Mouse (Mus musculus) layer of hippocampus, adult 2 months (tissue): ENCODE data around the gene Hspa12b. TPM values are rescaled to one million over a fixed set of nuclear protein-coding genes. Genes with fewer than 3 reads are reported as not detected.

Experiments used
- DNase-seq, 2 experiments: peaks; one replicate each; pipeline ENCODE4 v3.0.0; 2022; ENCODE audit warnings: low spot score in 2 of 2
- H3K27ac ChIP-seq: fragments of 200-600 bp; 2 replicates; pipeline ENCODE4 v1.8.1; 2022
- H3K4me3 ChIP-seq: fragments of 200-600 bp; 2 replicates; pipeline ENCODE4 v1.8.1; 2022; ENCODE audit warnings: mild to moderate bottlenecking
- CTCF ChIP-seq: fragments of 200-600 bp; conservative IDR thresholded peaks from 2 replicates; pipeline ENCODE4 v1.8.1; 2022; ENCODE audit warnings: antibody characterized with exemption, mild to moderate bottlenecking, moderate library complexity
- total RNA-seq, 2 experiments: library from RNA; stranded (reverse); gene quantifications; 2 replicates each; pipeline ENCODE4 v1.2.3; 2021

Gene Hspa12b
- total RNA-seq, 2 experiments from 2014 or later: 9.1 to 9.5 TPM

DNA sequence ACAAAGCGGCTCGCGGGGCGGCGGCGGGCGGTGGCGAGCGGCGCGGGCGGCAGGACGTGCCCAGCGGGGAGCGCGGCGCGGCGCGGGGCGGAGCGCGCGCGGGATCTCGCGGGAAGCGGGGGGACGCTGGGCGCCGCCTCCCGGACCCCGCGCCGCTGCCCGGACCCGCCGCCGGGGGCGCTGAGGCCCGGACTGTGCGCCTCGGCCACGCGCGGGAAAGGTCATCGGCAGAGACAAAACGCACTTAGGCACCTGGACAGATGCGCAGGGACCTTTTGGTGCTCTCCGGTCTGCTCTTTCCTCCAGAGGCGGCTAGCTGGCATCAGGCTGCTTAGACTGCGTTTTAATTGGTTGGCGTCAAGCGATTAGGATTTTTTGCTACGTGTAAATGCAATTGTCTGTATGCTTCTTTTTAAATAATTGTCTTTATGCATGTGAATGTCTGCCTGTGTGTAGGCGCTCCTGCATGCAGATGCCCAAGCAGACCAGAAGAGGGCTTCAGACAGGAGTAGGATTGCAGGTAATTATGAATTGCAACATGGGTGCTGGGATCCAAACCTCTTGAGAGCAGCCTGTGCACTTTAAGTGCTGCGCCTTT lies 53.0 kb downstream of the Hspa12b start, which contains the start of gene Cenpb:
Cenpb (minus strand) TSS at position 78 of the 598 bp plus-strand sequence.
- peak; percentile 71 for TF ChIP-seq CTCF
- peak within 1 kb of the TSS; percentile 90 for H3K4me3 ChIP-seq
- peak within 1 kb of the TSS; percentile 98 for H3K27ac ChIP-seq
- DNase-seq: peak; percentile 81 to 85

DNA sequence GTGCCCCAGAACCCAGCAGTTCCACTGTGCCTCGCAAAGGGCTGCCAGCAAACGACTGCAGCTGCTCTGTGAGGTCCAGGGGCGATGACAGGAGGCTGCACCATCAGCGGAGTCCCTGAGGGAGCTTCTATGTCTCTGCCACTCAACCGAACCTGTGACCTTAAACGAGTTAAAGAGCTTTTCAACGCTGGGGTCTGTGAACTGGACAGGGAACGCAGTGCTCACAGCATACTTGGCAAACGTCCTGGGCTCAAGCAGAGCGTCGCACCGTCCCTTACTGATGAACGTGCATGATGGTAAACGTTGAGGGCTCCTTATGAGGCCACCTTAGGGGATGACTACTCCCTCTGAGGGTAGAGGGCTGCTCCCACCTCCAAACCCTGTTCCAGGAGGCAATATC lies 59.3 kb downstream of the Hspa12b start:
- H3K4me3 ChIP-seq: peak overlapping the region; percentile 63
- H3K27ac ChIP-seq: peak overlapping the region; percentile 86
- no peak for DNase-seq
- TF ChIP-seq CTCF: no peak

DNA sequence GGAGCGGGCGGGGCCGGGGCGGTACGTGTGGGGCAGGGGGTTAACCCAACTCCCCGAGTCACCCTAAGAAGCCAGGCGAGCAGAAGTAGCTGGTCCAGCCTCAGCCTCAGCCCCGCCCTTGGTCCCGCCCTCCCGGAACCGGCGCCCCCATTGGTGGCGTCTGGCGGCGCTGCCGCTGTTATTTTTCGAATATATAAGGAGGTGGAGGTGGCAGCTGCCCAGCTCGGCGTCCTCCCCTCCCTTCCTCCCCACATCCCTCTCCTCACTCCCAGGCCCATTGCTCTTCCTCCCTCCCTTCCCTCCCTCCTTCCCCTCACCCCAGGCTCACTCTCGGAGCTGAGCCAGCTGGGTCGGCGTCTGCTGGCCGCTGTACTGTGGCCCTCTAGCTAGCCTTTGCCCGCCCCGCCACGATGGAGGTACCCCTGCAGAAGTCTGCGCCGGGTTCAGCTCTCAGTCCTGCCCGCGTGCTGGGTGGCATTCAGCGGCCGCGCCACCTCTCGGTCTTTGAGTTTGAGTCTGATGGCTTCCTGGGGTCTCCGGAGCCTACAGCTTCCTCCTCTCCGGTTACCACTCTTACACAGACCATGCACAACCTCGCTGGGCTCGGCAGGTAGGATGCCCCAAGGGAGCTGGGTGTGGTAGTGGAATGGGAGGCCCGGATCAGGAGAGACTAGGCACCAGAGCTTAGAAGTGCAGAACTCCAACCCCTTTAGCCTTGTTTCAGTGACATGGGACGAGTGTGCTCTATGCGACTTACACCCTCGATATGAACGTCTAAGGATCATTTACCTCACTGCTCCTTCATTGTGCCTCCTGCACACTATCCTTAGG lies 59.9 kb downstream of the Hspa12b start, which contains the start of the genes Cdc25b and Spef1:
Cdc25b (plus strand) TSS at position 179 of the 831 bp plus-strand sequence.
Spef1 (minus strand) TSS at position 512 of the 831 bp plus-strand sequence.
- H3K27ac ChIP-seq: peak within 1 kb of the TSS; percentile 86

DNA sequence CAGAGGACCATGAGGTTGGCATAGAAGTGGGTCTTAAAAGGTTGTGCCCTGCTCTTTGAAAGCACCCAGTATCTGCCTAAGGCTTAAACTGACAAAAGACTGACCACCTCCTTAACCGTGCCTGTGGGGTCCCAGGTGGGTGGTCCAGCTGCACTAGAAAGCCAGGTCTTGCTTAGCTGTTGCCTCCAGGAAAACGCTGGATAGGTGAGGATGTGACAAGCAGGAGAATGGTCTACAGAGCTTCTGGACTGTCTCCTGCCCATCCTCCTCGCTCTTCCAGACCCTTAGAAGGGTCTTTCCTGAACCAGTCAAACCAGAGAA lies 60.5 kb downstream of the Hspa12b start:
- peak overlapping the region; percentile 63 for H3K4me3 ChIP-seq
- DNase-seq: no peak
- no peak for TF ChIP-seq CTCF
- H3K27ac ChIP-seq: peak overlapping the region; percentile 86

More for the DNA sequence above, 59.9 kb downstream of the Hspa12b start, which contains the start of the genes Cdc25b and Spef1:
- peak; percentile 82 to 85 for DNase-seq
- TF ChIP-seq CTCF: peak; percentile 71
- H3K4me3 ChIP-seq: peak within 1 kb of the TSS; percentile 63

DNA sequence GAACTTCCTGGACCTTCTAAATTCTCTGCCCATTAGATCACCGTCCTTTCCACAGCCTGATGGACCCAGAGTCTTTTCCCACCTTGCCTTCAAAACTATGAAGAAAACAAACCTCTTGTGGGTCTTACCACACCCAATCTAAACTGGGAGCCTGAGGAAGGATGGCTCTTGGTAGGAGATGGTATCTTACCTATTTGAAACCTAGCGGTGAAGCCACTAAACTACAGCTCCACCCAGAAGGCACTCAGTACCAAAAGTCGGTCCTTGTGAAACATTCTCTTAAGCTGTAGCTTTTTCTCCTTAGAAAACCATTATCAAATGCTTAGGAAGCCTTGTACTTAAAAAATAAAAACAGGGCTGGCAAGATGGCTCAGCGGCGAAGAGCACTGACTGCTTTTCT lies 61.2 kb downstream of the Hspa12b start:
- no peak for TF ChIP-seq CTCF
- no peak for DNase-seq
- Histone ChIP-seq H3K27ac (no peak overlapping the region), H3K4me3 (no peak overlapping the region)

DNA sequence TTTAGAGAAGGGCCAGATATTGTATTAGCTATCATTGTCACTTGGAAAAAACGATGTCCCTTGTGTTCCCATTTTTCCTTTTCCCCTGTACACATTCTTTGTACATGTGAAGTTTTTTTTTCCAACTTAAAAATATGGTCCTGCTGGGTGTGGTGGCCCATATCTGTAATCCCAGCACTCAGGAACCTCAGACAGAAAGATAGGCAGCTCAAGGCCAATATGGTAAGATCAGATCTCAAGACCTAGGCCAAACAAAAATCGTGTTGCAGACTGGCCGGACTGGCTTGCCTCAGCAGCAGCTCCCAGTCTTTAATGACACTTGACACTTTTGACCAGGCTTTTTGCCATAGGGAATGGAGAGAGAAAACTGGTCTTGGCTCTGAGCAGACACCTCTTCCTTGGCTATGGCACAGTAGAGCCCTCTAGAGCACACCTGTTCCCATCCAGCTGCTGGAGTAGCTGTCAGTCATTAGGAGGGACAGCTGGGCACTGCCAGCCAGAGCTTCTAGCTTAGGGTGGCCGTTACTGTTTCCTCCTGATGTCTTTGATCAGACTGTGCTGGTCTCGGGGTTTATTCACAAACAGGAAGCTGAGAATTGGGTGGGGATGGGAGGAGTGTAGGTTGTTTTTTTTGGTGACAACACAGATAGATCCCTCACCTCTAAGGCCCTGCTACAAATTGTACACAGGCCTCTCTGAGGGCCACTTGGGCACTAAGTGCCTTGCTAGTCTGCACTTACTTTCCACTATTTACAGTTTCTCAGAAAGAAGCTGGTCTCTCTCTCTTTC lies 62.6 kb downstream of the Hspa12b start:
- no peak for TF ChIP-seq CTCF
- Histone ChIP-seq H3K27ac (peak overlapping the region; percentile 10; the same call in 1 of the 2 replicates), H3K4me3 (no peak overlapping the region)
- no peak for DNase-seq

DNA sequence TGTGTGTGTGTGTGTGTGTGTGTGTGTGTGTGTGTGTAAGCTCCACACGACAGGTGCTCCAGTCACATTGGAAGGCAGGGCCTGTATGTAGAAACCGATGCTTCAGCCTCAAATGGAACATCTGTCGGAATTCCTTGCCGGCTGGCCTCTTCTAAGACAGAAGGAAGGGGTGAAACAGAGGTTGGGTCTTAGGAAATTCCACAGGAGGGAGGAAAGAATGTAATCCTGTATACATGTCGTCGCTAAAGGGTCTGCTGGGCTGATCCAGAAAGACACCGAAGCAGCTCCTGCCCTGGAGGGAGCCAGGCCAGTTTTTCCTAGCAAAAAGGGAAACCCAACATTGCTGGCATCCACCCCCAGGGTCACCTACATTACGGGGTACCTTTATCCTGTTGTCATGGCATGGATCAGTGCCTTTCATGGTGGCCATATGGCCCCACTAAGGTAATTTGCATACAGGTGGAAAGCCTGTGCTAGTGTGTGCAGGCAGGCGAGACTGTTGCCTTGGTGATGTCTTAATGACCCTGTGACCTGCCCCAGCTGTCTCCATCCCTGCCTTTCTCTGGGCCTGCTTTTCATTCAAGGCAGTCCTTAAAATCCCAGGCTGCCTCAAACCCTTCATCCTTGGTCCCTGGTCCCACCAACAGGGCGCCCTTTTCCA lies 63.4 kb downstream of the Hspa12b start:
- TF ChIP-seq CTCF: no peak
- Histone ChIP-seq H3K4me3 (no peak overlapping the region), H3K27ac (no peak overlapping the region)
- no peak for DNase-seq

DNA sequence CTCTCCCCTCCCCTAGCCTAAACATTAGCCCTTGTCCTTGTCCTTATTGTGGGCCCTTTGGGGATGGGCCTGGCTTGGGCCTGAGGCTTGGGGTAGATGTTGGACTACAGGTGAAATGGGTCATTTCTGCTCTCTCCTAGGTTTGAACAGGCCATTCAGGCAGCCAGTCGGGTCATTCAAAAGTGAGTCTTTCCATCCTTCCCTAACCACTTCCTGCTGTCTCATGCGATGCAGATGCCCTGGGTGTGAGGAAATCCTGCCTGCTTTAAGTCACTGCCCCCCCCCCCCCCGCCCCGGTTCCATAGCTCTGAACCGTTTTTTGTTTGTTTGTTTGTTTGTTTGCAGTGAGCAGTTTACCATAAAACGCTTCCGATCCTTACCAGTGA lies 63.9 kb downstream of the Hspa12b start:
- no peak overlapping the region for H3K4me3 ChIP-seq
- no peak overlapping the region for H3K27ac ChIP-seq
- no peak for TF ChIP-seq CTCF
- no peak for DNase-seq

Other genes starting within 250 kb of the Hspa12b start
- gene 4930402H24Rik, start 220.9 kb upstream of the Hspa12b start, total RNA-seq: 10 to 100 TPM; 77.6 to 89.3 TPM
- 100 to 1,000 TPM; 111 to 113 TPM for gene Atrn, start 220.8 kb upstream of the Hspa12b start, total RNA-seq
- 10 to 100 TPM; 62.8 to 64.0 TPM for gene Gfra4, start 84.2 kb upstream of the Hspa12b start, total RNA-seq
- gene Adam33, start 63.5 kb upstream of the Hspa12b start, total RNA-seq: under 1 TPM; 0.59 to 0.76 TPM
- under 1 TPM; 0.20 to 0.46 TPM for gene Siglec1, start 40.5 kb upstream of the Hspa12b start, total RNA-seq
- gene Gm11037, start 6.2 kb downstream of the Hspa12b start, total RNA-seq: not detected
- gene 1700037H04Rik, start 32.8 kb downstream of the Hspa12b start, total RNA-seq: 10 to 100 TPM; 46.0 to 46.7 TPM
- gene Cenpb, start 52.8 kb downstream of the Hspa12b start, total RNA-seq: 10 to 100 TPM; 72.3 to 78.8 TPM
- 10 to 100 TPM; 23.4 to 25.5 TPM for gene Cdc25b, start 59.7 kb downstream of the Hspa12b start, total RNA-seq
- gene Spef1, start 60.0 kb downstream of the Hspa12b start, total RNA-seq: 1 to 10 TPM; 8.5 to 8.9 TPM
- 10 to 100 TPM; 20.9 to 26.0 TPM for gene Ap5s1, start 79.8 kb downstream of the Hspa12b start, total RNA-seq
- 1 to 10 TPM; 6.8 to 7.4 TPM for gene Mavs, start 106.8 kb downstream of the Hspa12b start, total RNA-seq
- 10 to 100 TPM; 56.5 to 60.2 TPM for gene Pank2, start 135.2 kb downstream of the Hspa12b start, total RNA-seq
- gene Rnf24, start 225.6 kb downstream of the Hspa12b start, total RNA-seq: 10 to 100 TPM; 29.3 to 31.1 TPM